Mouse (Mus musculus): ENCODE data around the gene Max.

The Max gene

DNA sequence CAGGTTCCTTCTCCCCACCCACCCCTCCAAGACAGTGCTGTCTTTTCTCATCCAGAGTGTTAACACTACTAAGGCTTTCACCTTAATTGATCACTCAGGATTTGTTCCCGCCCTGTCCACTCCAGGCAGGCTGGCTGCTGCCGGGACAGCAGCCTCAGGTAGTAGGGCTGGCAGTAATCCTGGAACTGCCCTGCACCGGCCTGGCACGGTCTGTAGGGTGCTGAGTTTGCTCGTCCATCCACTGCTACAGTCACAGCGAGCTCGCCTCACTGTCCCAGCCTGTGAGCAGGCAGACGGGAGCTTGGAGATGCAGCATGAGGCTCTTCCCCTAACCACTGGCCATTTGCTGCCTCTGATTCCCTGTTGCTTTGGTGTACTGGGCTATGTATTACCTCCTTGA lies 41.0 kb downstream of the Max start:
- no peak for DNase-seq (ENCODE audit: low read depth, low spot score)

DNA sequence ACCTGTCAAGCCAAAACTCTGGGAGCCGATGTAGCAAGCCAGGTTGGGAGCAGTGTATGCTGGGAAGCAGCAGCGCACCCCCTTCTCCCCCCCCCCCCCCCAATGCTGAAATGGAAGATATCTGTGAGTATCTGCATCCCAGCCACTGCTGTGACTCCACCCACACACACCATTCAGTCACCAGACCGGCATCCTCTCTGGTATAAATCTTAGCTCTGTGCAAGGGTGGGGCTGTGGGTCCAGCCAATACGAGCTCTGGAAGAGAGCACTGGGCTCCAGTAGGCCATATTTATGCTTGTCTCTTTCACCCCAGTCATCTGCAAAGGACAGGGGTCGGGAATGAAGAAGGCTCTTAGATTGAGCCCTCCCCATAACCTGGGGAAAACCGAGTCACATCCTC lies 41.6 kb downstream of the Max start:
- peak; percentile 80 for DNase-seq (ENCODE audit: low read depth, low spot score)

DNA sequence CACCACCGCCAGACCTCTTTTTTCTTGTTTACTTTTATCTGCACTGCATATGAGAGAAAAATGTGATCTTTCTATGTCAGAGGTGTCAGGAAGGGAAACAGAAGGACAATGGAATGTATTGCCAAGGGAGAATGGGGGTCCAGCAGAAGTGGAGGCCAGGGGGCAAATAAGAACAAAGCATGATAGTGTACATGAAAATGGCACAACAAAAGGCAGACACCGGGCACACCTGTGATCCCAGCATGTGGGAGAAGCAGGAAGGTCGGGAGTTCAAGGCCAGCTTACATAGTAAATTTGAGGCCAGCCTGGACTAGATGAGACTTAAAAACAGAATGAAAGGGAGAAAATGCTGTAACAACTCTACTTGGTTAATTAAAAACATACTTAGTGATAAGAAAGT lies 43.1 kb downstream of the Max start:
- peak; percentile 85 for DNase-seq (ENCODE audit: low read depth, low spot score)

DNA sequence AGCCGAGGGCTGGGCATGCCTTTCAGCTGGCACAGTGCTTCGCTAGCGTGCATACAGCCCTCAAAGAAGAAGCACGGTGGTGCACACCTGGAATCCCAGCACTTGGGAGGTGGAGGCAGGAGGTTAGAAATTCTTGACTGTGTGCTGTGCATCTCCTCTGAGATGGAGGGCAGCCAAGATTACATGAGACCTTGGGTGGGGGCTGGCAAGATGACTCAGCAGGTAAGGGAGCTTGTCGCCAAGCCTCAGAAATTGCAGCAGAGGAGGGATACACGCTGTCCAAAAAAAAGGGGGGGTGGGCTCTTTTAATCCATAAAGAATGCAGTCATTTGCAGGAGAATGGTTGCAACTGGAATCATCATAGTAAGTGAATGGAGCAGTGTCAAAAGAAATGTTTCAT lies 43.9 kb downstream of the Max start:
- DNase-seq (ENCODE audit: low read depth, low spot score) = no peak

DNA sequence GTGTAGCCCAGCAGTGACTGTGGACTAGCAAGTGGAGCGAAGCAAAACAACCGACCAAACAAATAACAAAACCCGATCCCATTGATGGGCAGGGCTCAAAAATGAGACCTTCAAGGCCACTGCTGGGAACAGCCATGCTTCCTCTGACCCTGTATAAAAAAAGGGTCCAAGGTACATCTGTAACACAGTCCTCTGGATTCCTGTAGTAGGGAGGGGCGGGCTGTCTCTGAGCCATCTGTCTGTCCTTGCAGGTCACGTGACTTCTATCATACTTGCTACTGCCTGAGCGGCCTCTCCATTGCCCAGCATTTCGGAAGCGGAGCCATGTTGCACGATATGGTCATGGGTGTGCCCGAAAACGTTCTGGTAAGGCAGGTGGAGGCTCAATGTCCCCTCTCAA lies 45.8 kb downstream of the Max start:
- DNase-seq (ENCODE audit: low read depth, low spot score) = peak; percentile 80

DNA sequence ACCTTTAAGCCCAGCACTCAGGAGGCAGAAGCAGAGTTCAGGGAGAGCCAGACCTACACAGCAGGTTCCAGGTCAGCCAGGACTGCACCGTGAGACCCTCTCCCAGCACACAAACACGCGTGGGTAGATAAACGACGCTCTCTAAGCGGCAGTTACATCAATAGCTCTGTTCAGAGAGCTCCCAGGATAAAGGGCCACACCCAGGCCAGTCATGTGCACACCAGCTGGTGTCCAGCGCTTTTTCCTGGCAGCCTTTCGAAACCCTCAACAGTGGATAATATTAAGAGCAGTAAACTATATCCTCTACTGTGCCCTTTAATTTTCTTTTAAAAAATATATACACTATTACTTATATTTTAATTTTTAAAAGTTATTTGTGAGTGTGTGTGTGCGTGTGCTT lies 49.8 kb downstream of the Max start:
- DNase-seq (ENCODE audit: low read depth, low spot score) = no peak

DNA sequence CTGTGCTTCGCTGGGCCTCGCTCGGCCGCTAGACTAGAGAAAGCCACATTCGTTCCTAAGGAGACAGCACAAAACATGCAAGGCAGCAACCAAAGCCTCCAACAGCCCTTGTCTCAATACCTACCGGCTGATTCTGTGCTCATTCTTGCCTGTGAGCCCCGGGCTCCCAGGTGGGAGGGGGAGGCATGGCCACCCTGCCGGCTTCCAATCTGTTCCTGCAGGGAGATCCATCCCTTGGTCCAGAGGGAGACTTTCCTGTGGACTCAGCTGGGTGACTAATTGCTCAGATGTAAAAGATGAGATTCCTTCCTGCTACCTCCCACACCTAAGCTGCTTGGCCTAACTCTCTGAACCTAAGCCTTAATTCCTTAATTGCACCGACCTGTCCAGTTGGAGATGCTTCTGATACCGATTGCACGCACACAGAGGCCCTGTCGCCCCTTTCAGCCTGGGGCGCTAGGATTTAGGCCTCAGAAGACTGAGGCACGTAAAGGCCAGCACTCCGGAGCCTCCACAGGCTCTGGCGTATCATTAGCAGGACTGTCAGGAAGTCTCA lies 50.8 kb downstream of the Max start:
- no peak for DNase-seq (ENCODE audit: low read depth, low spot score)

DNA sequence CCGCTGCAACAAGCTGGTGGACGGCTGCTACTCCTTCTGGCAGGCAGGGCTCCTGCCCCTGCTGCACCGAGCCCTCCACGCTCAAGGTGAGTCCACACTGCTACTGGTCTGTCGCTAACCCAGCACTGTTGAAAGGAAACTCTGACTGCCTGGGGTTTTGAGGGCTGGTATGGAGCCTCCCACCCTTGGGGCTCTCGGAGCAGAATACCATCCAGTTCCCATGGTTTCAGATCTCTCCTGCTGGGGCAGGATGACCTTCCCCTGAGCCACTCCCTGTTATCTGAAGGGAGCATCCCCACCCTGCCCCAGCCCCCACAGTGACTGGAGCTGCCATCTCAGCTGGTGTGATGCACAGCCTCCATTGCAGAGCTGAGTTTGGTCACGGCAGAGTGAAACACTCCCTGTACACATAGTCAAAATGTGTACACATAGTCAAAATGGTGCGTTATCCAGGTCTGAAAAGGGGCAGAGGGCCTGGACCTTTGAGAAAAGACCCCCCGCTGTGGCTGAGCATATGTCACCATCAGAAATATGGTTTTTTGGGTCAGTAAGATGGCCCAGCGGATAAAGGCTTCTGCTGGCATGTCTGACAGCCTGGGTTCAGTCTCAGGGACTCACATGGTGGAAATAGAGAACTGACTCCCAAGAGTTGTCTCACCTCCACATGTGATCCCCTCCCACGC lies 51.6 kb downstream of the Max start:
- peak; percentile 94 for DNase-seq (ENCODE audit: low read depth, low spot score)

DNA sequence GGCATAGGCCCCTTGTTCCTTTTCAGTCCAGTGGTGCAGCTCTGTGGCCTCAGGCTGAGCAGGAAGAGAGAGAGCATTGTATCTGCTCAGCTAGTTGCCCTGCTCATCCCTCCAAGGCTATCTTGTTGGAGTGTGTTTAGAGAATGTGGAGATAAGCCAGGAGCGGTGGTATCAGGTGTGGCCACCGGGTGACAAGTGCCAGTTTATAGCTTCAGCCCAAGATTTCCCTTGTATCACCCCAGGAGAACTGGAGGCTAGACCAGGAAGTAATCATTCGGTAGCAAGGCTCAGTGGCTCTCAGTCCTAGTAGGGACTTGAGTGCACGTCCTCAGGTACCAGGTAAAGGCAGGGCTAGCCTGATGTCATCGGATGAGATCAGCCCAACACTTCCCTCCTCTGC lies 52.8 kb downstream of the Max start:
- no peak for DNase-seq (ENCODE audit: low read depth, low spot score)

DNA sequence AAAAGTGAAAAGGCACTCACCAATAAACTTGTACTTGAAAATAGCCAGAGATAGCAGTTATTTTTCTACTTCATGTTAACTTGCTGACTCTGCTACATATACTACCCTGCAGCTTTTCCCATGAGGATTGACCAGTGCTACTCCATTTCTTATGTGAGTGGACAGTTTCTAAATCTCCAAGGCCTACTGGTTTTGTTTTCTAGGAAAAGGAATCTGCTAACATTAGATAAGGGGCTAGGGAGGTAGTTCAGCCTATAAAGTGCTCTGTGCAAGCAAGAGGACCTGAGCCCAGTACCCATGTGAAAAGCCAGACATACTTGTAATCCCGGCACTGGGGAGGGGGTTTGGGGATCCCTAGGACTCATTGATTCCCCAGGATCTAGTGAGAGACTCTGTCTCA lies 55.7 kb downstream of the Max start:
- no peak for DNase-seq (ENCODE audit: low read depth, low spot score)

DNA sequence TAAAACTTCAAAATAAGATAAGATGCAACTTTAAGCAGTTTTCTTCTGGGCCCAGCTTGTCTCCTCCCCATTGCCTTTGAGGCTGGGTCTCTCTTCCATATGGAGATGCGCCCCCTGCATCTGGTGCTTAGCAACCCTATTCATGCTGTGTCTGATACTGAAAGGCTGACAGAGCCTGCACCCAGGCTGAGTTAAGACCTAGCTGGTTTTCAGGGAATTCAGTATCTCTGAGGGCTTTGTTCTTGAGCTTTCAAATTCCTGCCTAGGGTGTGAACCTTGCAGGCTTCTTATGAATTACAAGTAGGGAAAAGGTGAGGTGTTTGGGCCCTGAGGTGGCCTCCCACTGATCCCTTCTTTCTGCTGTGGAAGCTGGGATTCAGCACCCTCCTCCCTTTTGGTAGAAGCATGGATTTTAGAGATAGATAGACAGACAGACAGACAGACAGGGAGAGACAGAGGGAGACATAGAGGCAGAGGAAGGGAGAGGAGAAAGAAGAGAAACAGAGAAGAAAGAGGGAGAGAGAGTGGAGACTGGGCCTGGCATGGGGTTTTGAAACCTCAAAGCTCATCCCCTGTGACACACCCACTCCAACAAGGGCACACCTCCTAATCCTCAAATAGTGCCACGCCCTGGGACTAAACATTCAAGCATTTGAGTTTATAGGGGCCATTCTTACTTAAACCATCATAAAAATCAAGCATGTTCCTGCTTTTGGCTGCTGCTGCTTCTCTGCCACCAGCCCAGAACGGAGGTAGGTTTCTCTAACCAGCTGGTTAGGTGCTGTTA lies 60.3 kb downstream of the Max start:
- DNase-seq (ENCODE audit: low read depth, low spot score) = peak; percentile 100

DNA sequence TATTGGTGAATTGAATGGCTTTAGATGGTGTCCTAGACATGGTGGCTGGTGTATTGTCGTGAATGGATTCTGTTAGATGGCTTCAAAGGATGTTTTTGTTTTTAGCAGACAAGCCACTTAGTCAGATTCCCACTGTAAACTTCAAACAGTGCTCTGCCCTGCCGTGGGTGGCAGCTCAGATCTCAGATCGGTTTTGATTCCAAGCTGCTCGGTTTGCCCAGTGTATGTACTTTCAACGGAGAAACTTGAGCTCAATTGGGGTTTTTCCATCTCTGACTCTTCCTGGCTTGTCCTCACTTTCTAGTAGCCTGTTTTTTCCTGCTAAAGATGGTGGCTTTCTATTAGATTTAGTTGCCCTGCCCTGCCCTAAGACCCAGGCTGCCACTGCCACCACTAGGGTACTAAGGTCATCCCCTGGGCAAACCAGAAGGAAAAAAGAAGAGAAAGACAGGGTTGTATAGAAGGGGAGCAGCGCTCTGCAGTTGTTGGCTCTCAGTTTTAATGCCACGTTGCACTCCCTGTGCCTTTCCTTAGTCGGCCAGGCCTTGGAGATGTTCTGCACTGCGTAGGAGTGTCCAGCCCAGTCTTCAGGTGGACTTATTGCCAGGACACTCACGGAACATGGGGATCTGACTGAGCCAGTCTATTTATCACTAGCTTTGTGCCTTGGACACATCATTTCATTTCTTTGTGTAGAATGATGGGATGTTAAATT lies 62.6 kb downstream of the Max start:
- no peak for DNase-seq (ENCODE audit: low read depth, low spot score)

DNA sequence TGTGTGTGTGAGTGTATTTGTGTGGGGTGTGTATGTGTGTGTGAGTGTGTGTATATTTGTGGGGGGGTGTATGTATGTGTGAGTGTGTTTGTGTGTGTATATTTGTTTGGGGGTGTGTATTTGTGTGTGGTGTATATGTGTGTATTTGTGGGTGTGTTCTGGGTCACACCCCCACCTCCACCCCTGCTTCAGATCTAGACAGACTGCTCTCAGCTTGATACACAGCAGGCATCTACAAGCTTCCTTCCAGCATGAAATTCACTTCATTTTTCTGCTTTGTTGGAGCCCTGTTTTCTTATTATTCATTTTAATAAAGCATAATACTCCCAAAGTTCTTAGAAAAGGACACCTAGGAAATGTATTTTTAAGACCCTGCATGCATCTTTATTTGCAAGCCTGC lies 63.9 kb downstream of the Max start:
- no peak for DNase-seq (ENCODE audit: low read depth, low spot score)

DNA sequence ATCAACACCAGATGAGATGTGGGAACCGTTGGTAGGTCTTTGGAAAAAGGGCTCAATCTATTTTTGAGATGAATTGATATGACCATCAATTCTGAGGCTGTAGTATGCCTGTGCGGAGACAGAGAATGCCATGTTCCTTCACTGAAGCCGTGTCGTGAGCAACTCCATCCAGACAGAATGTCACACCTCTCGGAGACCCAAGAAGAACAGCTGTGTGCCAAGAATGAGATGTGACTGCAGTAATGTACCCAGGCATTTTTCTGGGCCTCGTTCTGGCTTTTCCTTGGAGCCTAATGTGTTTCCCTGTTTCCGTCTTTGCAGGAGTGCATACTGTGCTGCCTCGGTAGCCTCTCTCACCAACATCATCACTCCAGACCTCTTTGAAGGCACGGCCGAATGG lies 65.0 kb downstream of the Max start:
- no peak for DNase-seq (ENCODE audit: low read depth, low spot score)

DNA sequence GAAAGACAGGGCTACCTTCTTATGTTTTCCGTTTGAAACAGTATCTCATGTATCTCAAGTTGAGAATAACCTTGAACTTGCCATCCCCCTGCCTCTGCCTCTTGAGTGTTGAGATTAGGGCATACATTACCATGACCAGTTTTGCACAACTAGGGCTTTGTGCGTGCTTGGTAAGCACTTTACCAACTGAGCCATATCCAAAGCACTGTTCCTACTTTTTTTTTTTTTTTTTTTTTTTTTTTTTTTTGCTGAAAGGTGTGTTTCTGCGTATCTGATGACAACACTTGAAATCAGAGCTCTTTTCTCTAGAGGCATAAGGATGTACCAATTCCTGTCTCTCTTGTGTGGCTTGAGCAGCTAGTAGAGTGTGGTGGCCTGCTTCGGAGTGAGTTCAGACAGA lies 65.4 kb downstream of the Max start:
- DNase-seq (ENCODE audit: low read depth, low spot score) = no peak

DNA sequence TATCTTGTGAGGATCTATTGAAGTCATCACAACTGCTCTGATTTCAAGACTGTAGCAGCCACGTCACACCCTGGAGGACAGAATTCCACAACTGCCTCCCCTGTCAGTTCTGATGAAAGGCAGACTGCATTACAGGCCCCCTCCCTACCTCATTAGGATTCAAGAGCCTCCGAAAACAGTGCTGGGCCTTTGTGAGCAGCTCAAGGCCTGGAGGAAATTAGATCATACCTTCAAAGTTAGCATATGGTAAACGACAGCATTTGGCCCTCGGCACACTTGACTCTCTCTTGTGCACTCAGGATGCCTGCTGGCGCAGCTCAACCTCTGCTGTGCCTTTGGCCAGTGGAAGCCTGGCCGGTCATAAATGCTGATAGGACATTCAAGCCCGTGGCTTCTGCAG lies 66.2 kb downstream of the Max start:
- DNase-seq (ENCODE audit: low read depth, low spot score) = peak; percentile 95

DNA sequence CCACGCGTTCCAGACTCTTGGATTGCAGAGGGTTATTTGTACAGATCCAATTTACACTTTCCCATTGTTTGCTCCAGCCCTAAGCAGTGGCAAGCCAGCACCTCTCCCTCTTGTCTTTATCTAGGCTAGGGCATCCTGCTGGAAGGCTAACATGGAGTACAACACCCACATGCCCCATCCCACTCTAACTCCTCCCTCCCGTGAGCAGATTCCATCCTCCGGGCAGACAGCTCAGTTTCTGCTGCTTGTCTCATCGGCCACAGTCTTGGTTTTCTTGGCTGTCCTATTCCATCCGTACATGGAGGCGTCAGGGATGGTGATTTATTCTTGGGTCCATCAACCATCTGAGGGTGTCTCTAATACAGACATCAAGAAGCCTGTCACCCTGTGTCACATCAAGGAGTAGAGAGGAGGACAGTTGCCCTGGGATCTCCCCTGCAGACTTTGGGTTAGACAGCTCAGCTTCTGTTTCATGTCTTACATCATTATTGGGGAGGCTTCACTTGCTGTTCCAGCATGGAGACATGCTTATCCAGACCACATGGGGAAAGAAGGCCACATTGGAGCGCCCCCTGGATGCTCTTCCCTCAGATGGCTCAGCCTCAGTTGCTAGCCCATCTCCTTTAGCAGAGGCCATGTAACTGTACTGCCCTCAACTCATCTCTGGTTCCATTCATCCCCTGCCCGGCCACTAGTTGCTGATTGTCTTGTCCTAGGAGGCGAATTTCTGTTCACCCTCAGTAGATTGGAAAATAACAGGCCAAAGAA lies 67.0 kb downstream of the Max start:
- DNase-seq (ENCODE audit: low read depth, low spot score) = no peak

DNA sequence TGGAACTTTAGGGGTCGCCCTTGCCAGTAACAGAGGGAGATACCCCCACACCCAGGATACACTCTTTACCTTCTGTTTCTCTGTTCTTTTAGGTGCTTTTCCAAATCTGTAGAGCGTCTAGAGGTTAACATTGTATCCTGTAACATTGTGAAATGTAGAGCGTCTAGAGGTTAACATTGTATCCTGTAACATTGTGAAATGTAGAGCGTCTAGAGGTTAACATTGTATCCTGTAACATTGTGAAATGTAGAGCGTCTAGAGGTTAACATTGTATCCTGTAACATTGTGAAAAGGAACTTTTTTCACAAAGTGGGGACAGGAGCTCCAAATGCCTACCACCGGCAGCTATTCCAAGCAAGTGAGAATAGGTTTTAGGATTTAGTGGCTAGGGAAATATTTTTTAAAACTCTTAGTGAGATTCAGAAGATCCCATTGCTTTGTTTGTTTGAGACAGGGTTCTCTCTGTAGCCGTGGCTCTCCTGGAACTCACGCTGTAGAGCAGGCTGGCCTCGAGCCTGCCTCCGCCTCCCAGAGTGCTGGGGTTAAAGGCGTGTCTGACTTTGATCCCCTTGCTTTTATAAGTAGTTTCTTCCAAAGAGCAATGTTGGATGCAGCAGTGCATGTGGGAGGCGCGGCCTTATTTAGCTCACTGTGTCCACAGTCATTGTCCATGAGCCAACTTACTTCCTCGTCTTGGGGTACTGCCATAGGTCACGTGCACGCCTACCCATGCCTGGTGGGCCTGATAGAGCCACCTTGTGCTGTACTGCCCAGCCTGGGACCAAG lies 68.9 kb downstream of the Max start:
- DNase-seq (ENCODE audit: low read depth, low spot score) = no peak

DNA sequence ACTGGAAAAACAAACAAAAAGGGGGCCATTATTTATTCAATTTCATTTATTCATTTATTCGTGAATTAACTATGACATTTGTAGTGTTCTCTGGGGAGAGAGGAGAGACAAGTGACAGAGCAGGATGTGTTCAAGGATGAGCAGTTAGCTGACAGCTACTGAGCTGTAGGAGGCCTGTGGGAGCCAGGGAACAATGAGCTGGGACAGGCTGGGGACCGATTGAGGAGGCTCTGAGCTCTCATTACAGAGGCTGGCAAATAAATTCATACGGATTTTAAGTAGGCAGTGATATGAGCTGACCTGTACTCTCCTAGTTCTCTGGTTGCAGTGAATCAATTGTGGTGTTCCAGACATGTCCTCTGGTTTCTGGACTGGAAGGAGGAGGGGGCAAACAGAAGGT lies 70.8 kb downstream of the Max start:
- DNase-seq (ENCODE audit: low read depth, low spot score) = no peak

DNA sequence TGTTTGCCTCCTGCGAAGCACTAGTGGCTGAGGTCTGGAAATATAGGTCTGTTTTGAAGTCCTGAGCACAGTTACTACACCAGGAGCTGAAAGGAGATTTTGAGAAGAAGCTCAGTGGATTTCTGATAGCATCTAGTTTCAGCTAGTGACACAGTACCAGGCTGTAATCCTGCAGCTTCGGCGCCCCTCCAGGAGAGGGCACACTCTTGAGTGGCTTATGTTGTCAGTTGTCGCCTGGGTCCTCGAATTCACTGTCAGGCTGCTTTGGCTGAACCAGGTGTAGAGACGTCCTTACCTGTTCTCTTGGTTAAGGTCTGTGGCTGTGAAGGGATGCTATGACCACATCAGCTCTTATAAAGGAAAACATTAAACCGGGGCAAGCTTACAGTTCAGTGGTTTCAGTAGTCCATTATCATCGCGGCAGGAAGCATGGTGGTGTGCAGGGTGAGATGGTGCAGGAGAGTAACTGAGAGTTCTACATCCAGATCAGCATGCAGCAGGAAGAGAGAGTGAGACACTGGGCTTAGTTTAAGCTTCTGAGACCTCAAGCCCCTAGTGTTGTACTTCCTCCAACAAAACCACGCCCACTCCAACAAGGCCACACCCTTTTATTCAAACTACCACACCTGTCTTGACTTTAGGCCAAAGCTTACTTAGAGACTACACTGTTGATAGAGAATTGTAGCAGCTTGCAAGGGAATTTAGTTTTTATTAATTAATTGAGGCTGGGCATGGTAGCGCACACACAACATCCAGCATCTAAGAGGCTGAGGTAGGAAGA lies 72.4 kb downstream of the Max start:
- DNase-seq (ENCODE audit: low read depth, low spot score) = peak; percentile 84
